Mouse (Mus musculus) intestine, postnatal 0 days (tissue): ENCODE measurements around the gene Ift122. TPM values are rescaled to one million over a fixed set of nuclear protein-coding genes. Genes with fewer than 3 reads are reported as not detected.

Source experiments
- ATAC-seq: fragments of 200-750 bp; cut with Nextera tagmentation; 2 replicates; pipeline ENCODE4 v1.8.0; 2017; ENCODE audit warnings: mild to moderate bottlenecking, moderate TSS enrichment, moderate library complexity
- H3K27ac ChIP-seq: fragments of 300-500 bp; sonication (generic); 2 replicates; pipeline ENCODE4 v1.5.1; 2014; ENCODE audit warnings: mild to moderate bottlenecking, low read depth, low read length, moderate library complexity
- H3K27me3 ChIP-seq: fragments of 300-500 bp; sonication (generic); replicated peaks from 2 replicates; pipeline ENCODE4 v1.6.1; 2014; ENCODE audit warnings: low read length, mixed read lengths; ENCODE audit not compliant: control insufficient read depth, insufficient read depth
- H3K36me3 ChIP-seq: fragments of 300-500 bp; sonication (generic); 2 replicates; pipeline ENCODE4 v1.6.1; 2014; ENCODE audit warnings: mild to moderate bottlenecking, moderate library complexity; ENCODE audit not compliant: control insufficient read depth, insufficient read depth
- H3K4me1 ChIP-seq: fragments of 300-500 bp; sonication (generic); replicated peaks from 2 replicates; pipeline ENCODE4 v1.6.1; 2014; ENCODE audit warnings: antibody characterized with exemption, low read length, mixed read lengths; ENCODE audit not compliant: control insufficient read depth, insufficient read depth
- H3K4me2 ChIP-seq: fragments of 300-500 bp; sonication (generic); replicated peaks from 2 replicates; pipeline ENCODE4 v1.6.1; 2014; ENCODE audit warnings: low read depth, mild to moderate bottlenecking, moderate library complexity
- H3K4me3 ChIP-seq: fragments of 300-500 bp; sonication (generic); 2 replicates; pipeline ENCODE4 v1.5.1; 2014; ENCODE audit warnings: low read depth, low read length
- H3K9ac ChIP-seq: fragments of 300-500 bp; sonication (generic); 2 replicates; pipeline ENCODE4 v1.6.1; 2014; ENCODE audit warnings: mild to moderate bottlenecking, low read depth, low read length
- H3K9me3 ChIP-seq: fragments of 300-500 bp; sonication (generic); 2 replicates; pipeline ENCODE4 v1.6.1; 2016; ENCODE audit warnings: mixed run types; ENCODE audit not compliant: control insufficient read depth
- CTCF ChIP-seq: sonication (generic); IDR thresholded peaks from 2 replicates; pipeline ENCODE4 v1.5.1; 2016; ENCODE audit warnings: low read depth, mild to moderate bottlenecking, control low read depth, antibody characterized with exemption, moderate library complexity
- WGBS: fragments of 180-500 bp; shearing (Covaris S2); extraction: QIAGEN DNeasy Blood & Tissue Kit; methylation state at CpG from one replicate; pipeline ENCODE4 v1.1.7; 2014; 5-methylcytosine and 5-hydroxymethylcytosine counted together
- polyA plus RNA-seq: library from polyadenylated mRNA; unstranded; fragments of >200 nt; fragmentation: Nextera tagmentation; extraction: Ambion mirVana; gene quantifications from 2 replicates; pipeline ENCODE4 v1.2.1, GENCODE M21; 2015

Gene Ift122
- polyA plus RNA-seq, 1 experiment from 2014 or later = 3.0 TPM

- Histone ChIP-seq H3K27ac (peak overlapping the region; percentile 52), H3K9me3 (peaks cover 3% of the 10 kb centered on the region; the same call in 1 of the 2 replicates), H3K36me3 (peaks cover 12% of the 10 kb centered on the region; the same call in 1 of the 2 replicates), H3K27me3 (no peaks in the 10 kb centered on the region), H3K4me2 (no peak overlapping the region), H3K4me3 (no peak overlapping the region), H3K9ac (no peak overlapping the region), H3K4me1 (no peaks in the 10 kb centered on the region)
- 77% methylated on average over 8 of the region's 8 CpGs for WGBS
- TF ChIP-seq CTCF = no peak
- no peak for ATAC-seq
Observed at GRCm38 (mm10) chr6:115890601-115891000, 37.3 kb downstream of the Ift122 start.

DNA sequence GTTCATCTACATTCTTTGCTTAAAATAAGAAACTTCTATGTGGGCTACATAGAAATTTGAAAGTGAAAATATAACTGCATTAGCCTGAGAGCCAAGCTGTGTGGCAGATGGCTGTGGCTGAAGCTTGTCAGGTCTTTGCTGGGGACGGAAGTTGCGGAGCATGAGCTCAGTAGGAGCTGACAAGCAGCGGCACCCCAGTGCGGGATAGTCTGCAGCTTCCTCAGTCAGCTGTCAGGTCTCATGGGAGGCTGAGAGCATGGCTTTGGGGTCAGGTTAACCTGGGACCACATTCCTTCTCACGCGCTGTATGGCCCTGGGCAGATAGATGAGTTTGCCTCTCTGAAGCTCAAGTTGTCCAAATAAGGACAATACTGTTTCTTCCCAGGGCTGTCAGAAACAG lies 37.8 kb downstream of the Ift122 start:
- peaks cover 12% of the 10 kb centered on the region; the same call in 1 of the 2 replicates for H3K36me3 ChIP-seq
- no peak for TF ChIP-seq CTCF
- no peak for ATAC-seq
- H3K27me3 ChIP-seq = no peaks in the 10 kb centered on the region
- peaks cover 3% of the 10 kb centered on the region; the same call in 1 of the 2 replicates for H3K9me3 ChIP-seq
- no peak overlapping the region for H3K9ac ChIP-seq
- no peaks in the 10 kb centered on the region for H3K4me1 ChIP-seq
- H3K4me2 ChIP-seq = no peak overlapping the region
- 75% methylated on average over 6 of the region's 6 CpGs for WGBS
- H3K27ac ChIP-seq = peak overlapping the region; percentile 52
- no peak overlapping the region for H3K4me3 ChIP-seq

DNA sequence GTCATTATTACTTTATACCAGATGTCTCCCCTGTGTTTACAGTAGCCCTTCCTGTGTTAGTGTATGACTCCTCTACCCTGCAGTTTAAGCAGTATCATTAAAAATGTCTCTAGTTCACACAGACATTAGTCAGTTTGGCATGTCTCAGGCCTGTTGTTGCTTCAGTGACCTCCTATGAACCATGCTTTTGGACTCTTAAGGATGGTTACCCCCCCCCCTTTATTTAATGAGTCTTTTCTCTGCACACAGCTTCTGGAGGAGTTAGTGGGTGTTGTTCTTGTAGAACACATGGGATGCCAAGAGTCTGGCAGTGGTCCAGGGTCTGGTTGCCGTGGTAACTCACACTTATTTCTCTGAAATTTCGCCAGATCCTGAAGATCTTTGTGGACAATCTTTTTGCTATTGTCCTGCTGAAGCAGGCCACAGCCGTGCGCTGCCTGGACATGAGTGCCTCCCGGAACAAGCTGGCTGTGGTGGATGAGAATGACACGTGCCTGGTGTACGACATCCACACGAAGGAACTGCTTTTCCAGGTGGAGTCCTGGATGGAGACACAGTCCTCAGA lies 38.3 kb downstream of the Ift122 start:
- ATAC-seq = 0 out of 2 replicates have a peak, but pooled peaks have one; percentile 19
- no peak overlapping the region for H3K4me2 ChIP-seq
- TF ChIP-seq CTCF = no peak
- peak overlapping the region; percentile 52; the same call in 1 of the 2 replicates for H3K27ac ChIP-seq
- H3K4me3 ChIP-seq = no peak overlapping the region
- 60% methylated on average over 8 of the region's 8 CpGs for WGBS
- H3K9me3 ChIP-seq = peaks cover 3% of the 10 kb centered on the region; the same call in 1 of the 2 replicates
- H3K9ac ChIP-seq = no peak overlapping the region
- peaks cover 12% of the 10 kb centered on the region; the same call in 1 of the 2 replicates for H3K36me3 ChIP-seq
- H3K4me1 ChIP-seq = no peaks in the 10 kb centered on the region
- H3K27me3 ChIP-seq = no peaks in the 10 kb centered on the region

DNA sequence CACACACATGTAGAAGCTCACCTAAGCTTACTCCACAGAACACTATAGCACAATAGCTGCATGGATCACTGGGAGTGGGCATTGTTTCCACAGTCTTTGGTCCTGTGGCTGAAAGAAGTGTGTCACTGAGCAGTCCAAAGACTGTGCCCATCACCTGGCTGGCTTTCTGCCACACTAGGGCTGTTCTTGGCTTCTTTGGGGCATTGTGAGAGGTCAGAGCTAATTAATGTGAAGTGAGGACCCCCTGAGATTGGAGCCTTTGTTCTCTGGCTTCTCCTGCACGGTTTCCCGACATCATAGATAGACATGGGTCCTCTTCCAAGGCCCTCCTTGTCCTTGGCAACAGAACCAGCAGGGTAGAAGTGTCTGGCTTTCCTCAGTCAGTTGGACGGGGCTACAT lies 39.1 kb downstream of the Ift122 start:
- Histone ChIP-seq H3K4me1 (no peaks in the 10 kb centered on the region), H3K9me3 (peaks cover 3% of the 10 kb centered on the region; the same call in 1 of the 2 replicates), H3K4me2 (no peak overlapping the region), H3K27ac (no peak overlapping the region), H3K4me3 (no peak overlapping the region), H3K9ac (no peak overlapping the region), H3K27me3 (no peaks in the 10 kb centered on the region), H3K36me3 (peaks cover 12% of the 10 kb centered on the region; the same call in 1 of the 2 replicates)
- no peak for TF ChIP-seq CTCF
- no peak for ATAC-seq
- 86% methylated on average over 3 of the region's 3 CpGs for WGBS

GRCm38 (mm10) chr6:115896346-115896745 lies 43.1 kb downstream of the Ift122 start:
- Histone ChIP-seq H3K27me3 (no peaks in the 10 kb centered on the region), H3K4me1 (no peaks in the 10 kb centered on the region), H3K36me3 (no peaks in the 10 kb centered on the region), H3K4me2 (no peak overlapping the region), H3K4me3 (no peak overlapping the region), H3K27ac (no peak overlapping the region), H3K9me3 (no peaks in the 10 kb centered on the region), H3K9ac (no peak overlapping the region)
- TF ChIP-seq CTCF = no peak
- no peak for ATAC-seq
- 73% methylated on average over 1 of the region's 1 CpGs for WGBS

- no peaks in the 10 kb centered on the region for H3K36me3 ChIP-seq
- no peak overlapping the region for H3K4me2 ChIP-seq
- ATAC-seq = no peak
- H3K4me3 ChIP-seq = no peak overlapping the region
- TF ChIP-seq CTCF = no peak
- H3K27me3 ChIP-seq = no peaks in the 10 kb centered on the region
- no peaks in the 10 kb centered on the region for H3K9me3 ChIP-seq
- no peaks in the 10 kb centered on the region for H3K4me1 ChIP-seq
- no peak overlapping the region for H3K27ac ChIP-seq
- H3K9ac ChIP-seq = no peak overlapping the region
- 81% methylated on average over 4 of the region's 4 CpGs for WGBS
Observed at GRCm38 (mm10) chr6:115897117-115897516, 43.8 kb downstream of the Ift122 start.
